Mouse (Mus musculus) C2C12 (cell line): ENCODE data around the gene Nkain4. TPM values are rescaled to one million over a fixed set of nuclear protein-coding genes. Genes with fewer than 3 reads are reported as not detected.

Experiments used
- H3K27me3 ChIP-seq: one replicate; pipeline ENCODE4 v1.6.1; 2011; ENCODE audit not compliant: control insufficient read depth, insufficient read depth, insufficient read length
- H3K36me3 ChIP-seq: one replicate; pipeline ENCODE4 v1.6.1; 2011; ENCODE audit not compliant: control insufficient read depth, insufficient read depth
- H3K4me3 ChIP-seq: one replicate; pipeline ENCODE4 v1.5.1; 2011; ENCODE audit warnings: mild to moderate bottlenecking, control low read depth; ENCODE audit not compliant: poor library complexity, insufficient read depth, severe bottlenecking
- H3K79me2 ChIP-seq: one replicate; pipeline ENCODE4 v1.6.1; 2011; ENCODE audit not compliant: control insufficient read depth, insufficient read depth
- H3K79me3 ChIP-seq: one replicate; pipeline ENCODE4 v1.6.1; 2011; ENCODE audit warnings: low read depth, control low read depth
- H3ac ChIP-seq: one replicate; pipeline ENCODE3; 2011; ENCODE audit warnings: low read depth; ENCODE audit not compliant: control insufficient read depth, insufficient read length
- CEBPB ChIP-seq: IDR thresholded peaks from one replicate; pipeline ENCODE4 v1.6.1; 2011; ENCODE audit warnings: low read depth, mild to moderate bottlenecking, control low read depth, moderate library complexity
- CTCF ChIP-seq: IDR thresholded peaks from one replicate; pipeline ENCODE4 v1.5.1; 2011; ENCODE audit not compliant: control insufficient read depth, insufficient read depth, insufficient read length
- FOSL1 ChIP-seq: IDR thresholded peaks from one replicate; pipeline ENCODE4 v1.8.0; 2011; ENCODE audit warnings: mild to moderate bottlenecking, low read length; ENCODE audit not compliant: poor library complexity, insufficient read depth, severe bottlenecking
- MAX ChIP-seq: IDR thresholded peaks from one replicate; pipeline ENCODE4 v1.6.1; 2011; ENCODE audit warnings: mild to moderate bottlenecking, control low read depth
- MYOD1 ChIP-seq: IDR thresholded peaks from one replicate; pipeline ENCODE4 v1.6.1; 2011; ENCODE audit warnings: low read depth; ENCODE audit not compliant: control insufficient read depth, insufficient read length
- MYOG ChIP-seq: IDR thresholded peaks from one replicate; pipeline ENCODE4 v1.6.1; 2011; ENCODE audit not compliant: control insufficient read depth, insufficient read length; ENCODE audit errors: extremely low read depth
- USF1 ChIP-seq: IDR thresholded peaks from one replicate; pipeline ENCODE4 v1.6.1; 2011; ENCODE audit warnings: low read depth, mild to moderate bottlenecking, control low read depth, moderate library complexity
- polyA plus RNA-seq: library from polyadenylated mRNA; unstranded; fragments of >200 nt; fragmentation: generic; extraction: Trizol; gene quantifications from one replicate; pipeline ENCODE4 v1.2.1, GENCODE M21; 2012; ENCODE audit warnings: missing spikeins

Gene Nkain4
- polyA plus RNA-seq, 1 experiment: not detected

DNA sequence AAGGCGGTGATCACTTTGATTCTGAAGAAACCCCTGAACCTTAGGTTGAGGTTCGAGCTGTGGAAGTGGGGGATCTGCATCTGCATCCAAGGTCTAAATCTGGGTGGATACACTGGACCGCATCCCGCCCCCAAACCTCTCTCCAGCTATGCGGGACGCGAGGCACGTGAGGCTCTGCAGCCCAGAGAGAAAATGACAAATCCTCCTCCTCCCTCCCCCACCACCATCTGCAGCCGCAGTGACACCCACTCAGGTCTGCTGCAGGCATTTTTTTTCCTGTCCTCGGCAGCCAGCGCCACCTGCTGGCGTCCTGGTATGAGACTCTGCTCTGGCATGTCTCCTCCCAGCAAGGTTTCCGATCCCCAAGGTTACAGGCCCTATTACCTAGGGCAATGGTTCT lies 59.8 kb downstream of the Nkain4 start:
- Histone ChIP-seq H3K4me3 (no peak overlapping the region), H3K27me3 (peaks cover 69% of the 10 kb centered on the region), H3K79me3 (no peaks in the 10 kb centered on the region), H3ac (no peak overlapping the region), H3K36me3 (no peaks in the 10 kb centered on the region), H3K79me2 (no peaks in the 10 kb centered on the region)
- peak; percentile 66 for TF ChIP-seq CTCF
- no peak for TF ChIP-seq MAX

DNA sequence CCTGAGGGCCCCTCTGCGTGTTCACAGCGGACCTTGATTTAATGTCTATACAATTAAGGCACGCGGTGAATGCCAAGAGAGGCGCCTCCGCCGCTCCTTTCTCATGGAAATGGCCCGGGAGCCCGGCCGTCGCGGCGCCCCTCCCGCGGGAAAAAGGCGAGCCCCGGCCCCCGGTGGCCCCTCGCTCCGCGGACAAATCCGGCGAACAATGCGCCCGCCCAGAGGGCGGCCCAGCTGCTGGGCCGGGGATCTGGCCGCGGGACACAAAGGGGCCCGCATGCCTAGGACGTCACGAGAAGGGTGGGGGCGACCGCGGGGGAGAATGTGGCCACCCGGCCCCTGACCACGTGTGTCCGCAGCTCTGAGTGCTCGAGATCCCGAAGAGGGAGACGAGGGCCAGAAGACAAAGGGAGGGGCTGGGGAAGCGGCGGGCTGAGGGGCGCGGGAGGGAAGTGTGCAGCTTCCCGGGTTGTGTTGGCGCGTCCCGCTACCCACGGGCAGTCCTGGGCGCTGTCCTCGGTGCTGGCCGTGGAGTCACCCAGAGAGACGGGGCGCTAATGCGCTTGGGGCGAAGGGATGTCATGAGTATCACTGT lies 60.4 kb downstream of the Nkain4 start:
- H3K36me3 ChIP-seq: no peaks in the 10 kb centered on the region
- H3K4me3 ChIP-seq: no peak overlapping the region
- H3K27me3 ChIP-seq: peaks cover 75% of the 10 kb centered on the region
- H3K79me3 ChIP-seq: no peaks in the 10 kb centered on the region
- TF ChIP-seq MYOD1: no peak
- no peak for TF ChIP-seq CTCF
- no peak for TF ChIP-seq CEBPB
- no peak for TF ChIP-seq USF1
- no peak for TF ChIP-seq FOSL1
- TF ChIP-seq MAX: no peak
- TF ChIP-seq MYOG: no peak
- no peaks in the 10 kb centered on the region for H3K79me2 ChIP-seq
- H3ac ChIP-seq: no peak overlapping the region

DNA sequence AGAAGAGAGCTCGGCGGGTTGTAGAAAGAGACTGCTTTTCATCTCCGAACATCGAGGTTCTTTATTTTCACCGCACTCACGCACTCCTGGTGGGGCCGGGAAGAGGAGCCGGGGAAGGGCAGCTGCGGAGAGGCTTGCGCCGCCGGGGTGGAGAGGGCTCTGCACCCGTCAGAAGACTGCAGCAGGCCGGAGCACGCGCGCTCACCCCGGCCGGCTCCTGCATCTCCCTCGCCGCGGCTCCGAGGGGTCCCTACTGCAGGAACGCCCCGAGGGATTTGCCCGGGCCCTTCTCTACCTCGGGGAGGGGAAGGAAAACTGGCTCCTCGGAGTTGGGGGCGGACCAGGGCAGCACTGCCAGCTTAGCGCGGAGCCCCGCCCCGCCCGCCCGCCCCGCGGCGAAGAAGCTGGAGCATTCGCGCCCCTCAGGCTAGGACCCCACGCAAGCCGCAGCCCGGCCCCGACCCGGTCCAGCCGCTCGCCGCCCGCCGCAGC lies 60.9 kb downstream of the Nkain4 start:
- no peak for TF ChIP-seq MAX
- TF ChIP-seq USF1: no peak
- Histone ChIP-seq H3K36me3 (no peaks in the 10 kb centered on the region), H3K79me3 (no peaks in the 10 kb centered on the region), H3K79me2 (no peaks in the 10 kb centered on the region), H3K27me3 (peaks cover 76% of the 10 kb centered on the region), H3K4me3 (no peak overlapping the region), H3ac (no peak overlapping the region)

DNA sequence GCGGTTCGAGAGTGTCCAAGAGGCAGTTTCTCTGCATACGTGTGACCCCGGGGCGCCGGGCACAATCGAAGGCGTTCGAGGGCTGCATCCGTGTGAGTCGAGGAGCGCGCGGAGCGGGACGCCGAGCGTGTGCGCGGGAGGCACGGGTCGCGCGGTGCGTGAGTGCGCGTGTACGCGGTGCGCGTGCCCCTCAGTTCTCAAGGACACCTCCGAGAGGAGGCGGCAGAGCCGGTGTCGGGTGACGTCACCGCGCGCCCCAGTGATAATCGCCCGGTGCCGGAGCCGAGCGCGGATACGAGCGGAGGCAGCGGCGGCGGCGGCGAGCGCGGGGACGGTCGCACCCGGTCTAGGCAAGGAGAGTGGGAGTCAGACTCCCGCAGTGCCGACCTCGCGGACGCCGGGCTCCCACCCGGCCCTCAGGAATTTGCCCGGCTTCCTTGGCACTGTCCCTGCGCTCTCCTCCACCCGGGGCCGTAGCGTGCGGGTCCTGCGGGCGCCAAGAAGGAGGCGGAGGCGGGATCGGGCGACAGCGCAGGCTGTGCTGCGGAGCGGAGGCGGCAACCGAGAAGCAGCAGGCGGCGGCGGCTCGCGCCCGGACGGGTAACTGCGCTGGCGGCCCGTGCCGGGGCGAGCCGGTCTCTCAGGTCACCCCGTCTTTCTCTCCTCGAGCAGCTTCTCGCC lies 61.5 kb downstream of the Nkain4 start:
- H3K4me3 ChIP-seq: no peak overlapping the region
- no peaks in the 10 kb centered on the region for H3K36me3 ChIP-seq
- H3K79me2 ChIP-seq: no peaks in the 10 kb centered on the region
- H3K79me3 ChIP-seq: no peaks in the 10 kb centered on the region
- no peak for TF ChIP-seq MYOG
- TF ChIP-seq CTCF: no peak
- TF ChIP-seq USF1: no peak
- TF ChIP-seq MAX: no peak
- TF ChIP-seq CEBPB: no peak
- H3K27me3 ChIP-seq: peaks cover 82% of the 10 kb centered on the region
- H3ac ChIP-seq: no peak overlapping the region

DNA sequence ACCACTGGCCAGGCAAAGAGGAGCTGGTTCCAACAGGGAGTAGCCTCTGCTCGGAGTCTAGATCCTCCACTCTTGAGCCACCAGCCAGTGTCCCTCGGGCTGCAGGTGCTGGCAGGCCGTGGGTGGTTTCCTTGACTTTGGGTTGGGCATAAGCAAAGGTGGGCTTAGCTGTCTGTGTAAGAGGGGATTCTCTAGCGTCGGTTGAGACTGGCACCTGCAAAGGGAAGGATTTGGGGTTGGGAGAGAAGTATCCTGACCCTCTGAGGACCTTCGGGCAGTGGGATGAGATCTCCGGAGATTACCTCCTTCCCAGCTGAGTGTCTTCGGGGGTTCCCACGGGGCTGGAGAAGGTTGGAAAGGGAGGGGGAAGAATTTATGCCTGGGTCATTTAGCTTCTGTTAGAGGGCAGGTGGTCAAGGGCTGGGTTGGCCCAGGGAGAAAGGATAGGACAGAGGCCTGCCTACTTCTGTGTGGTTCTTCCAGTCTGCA lies 62.6 kb downstream of the Nkain4 start:
- H3ac ChIP-seq: no peak overlapping the region
- no peaks in the 10 kb centered on the region for H3K79me2 ChIP-seq
- peaks cover 80% of the 10 kb centered on the region for H3K27me3 ChIP-seq
- TF ChIP-seq CTCF (no peak), MYOG (no peak), MYOD1 (no peak)
- no peak overlapping the region for H3K4me3 ChIP-seq
- no peaks in the 10 kb centered on the region for H3K36me3 ChIP-seq
- H3K79me3 ChIP-seq: no peaks in the 10 kb centered on the region

DNA sequence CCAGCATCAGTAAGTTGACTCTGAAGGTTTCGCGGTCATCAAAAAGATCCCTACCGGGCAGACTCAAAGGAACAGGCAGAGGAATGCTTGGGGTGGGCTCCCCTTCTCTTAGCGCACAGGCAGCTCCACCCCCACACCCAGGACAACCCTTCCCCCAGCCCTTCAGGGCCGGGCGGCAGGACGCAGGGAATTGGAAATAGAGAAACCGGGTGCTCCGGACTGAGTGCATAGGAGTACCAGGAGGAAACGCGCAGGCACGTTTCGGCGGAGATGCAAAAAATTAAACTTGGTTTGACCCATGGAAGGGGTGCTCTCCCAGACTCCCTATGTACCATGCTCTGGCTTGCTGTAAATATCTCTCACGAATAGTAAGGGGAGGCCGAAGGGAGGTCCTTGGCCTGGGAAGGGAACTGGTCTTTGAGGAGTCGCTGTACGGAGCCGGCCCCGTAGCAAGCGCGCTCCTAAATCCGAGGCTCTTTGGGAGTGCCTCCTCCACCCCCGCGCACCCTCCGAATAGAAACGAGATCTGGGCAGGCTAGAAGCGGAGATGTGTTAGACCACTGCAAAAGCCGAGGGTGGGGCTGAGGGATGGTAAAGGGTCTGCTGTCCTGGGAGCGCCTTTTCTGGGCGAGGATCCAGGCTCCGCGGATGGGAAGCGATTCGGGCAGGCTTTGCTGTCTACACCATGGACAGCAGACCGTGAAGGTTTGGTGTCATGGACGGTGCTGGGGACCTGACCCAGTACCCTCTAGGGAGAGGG lies 63.2 kb downstream of the Nkain4 start:
- no peaks in the 10 kb centered on the region for H3K79me2 ChIP-seq
- H3K79me3 ChIP-seq: no peaks in the 10 kb centered on the region
- H3K4me3 ChIP-seq: no peak overlapping the region
- peaks cover 74% of the 10 kb centered on the region for H3K27me3 ChIP-seq
- H3ac ChIP-seq: no peak overlapping the region
- H3K36me3 ChIP-seq: no peaks in the 10 kb centered on the region
- no peak for TF ChIP-seq MYOG
- no peak for TF ChIP-seq FOSL1
- TF ChIP-seq USF1: no peak
- TF ChIP-seq MYOD1: no peak
- TF ChIP-seq MAX: no peak
- TF ChIP-seq CTCF: no peak
- no peak for TF ChIP-seq CEBPB
